Mouse (Mus musculus): ENCODE measurements around the gene Clstn1. TPM values are rescaled to one million over a fixed set of nuclear protein-coding genes. Genes with fewer than 3 reads are reported as not detected.

Gene Clstn1
- 147 and 154 TPM in 2 replicates for polyA plus RNA-seq (2014; fragmentation: Nextera tagmentation; extraction: Ambion mirVana)

GRCm38 (mm10) chr4:149586044-149586782 is at the start of gene Clstn1:
Gene Clstn1 (plus strand): TSS chr4:149586468.
- peak within 1 kb of the TSS; percentile 95 for H3K4me3 ChIP-seq (replicated peaks; ENCODE audit: low read length)
- DNase-seq (ENCODE audit: low spot score) (peak; percentile 85), ATAC-seq (ENCODE audit: low FRiP score) (peak; percentile 85)
- H3K36me3 ChIP-seq (replicated peaks; ENCODE audit: control insufficient read depth, insufficient read depth): no peaks in the 10 kb centered on the region
- H3K4me2 ChIP-seq (replicated peaks): peak within 1 kb of the TSS; percentile 97
- H3K27ac ChIP-seq: peak within 1 kb of the TSS; percentile 92
- no peaks in the 10 kb centered on the region for H3K27me3 ChIP-seq (ENCODE audit: control insufficient read depth, insufficient read depth, low read length)
- H3K9ac ChIP-seq: peak within 1 kb of the TSS; percentile 96
- WGBS: under 1% methylated on average over 72 of the region's 103 CpGs
- peaks cover 15% of the 10 kb centered on the region for H3K4me1 ChIP-seq (replicated peaks; ENCODE audit: control insufficient read depth, insufficient read depth, low read length)
- H3K9me3 ChIP-seq (ENCODE audit: control insufficient read depth, low read length): no peaks in the 10 kb centered on the region

DNA sequence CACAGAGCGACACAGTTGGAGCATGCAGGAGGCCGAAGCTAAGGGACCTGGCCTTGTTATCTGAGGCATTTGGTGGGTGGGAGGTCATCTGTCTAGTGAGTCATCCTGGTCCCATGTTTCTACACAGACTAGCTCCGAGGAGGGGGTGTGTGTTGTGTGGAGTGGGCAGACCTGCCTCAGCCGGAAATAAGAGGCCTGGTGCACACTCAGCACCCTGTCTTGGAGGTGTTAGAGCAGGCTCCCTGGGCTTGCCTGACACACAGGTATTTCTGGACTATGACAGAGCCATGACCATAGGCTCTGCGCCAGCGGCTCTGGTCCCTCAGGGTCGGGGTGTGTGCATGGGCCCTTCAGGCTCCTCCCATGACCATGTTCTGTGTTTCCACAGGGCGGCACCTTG is 46.8 kb upstream of the Clstn1 start:
- ATAC-seq (ENCODE audit: low FRiP score) (no peak), DNase-seq (ENCODE audit: low spot score) (no peak)
- H3K4me3 ChIP-seq (replicated peaks; ENCODE audit: low read length): no peak overlapping the region
- H3K27ac ChIP-seq: no peak overlapping the region
- H3K27me3 ChIP-seq (ENCODE audit: control insufficient read depth, insufficient read depth, low read length): no peaks in the 10 kb centered on the region
- H3K9ac ChIP-seq: no peak overlapping the region; the same call in 1 of the 2 replicates
- no peaks in the 10 kb centered on the region for H3K9me3 ChIP-seq (ENCODE audit: control insufficient read depth, low read length)
- H3K36me3 ChIP-seq (replicated peaks; ENCODE audit: control insufficient read depth, insufficient read depth): peaks cover 8% of the 10 kb centered on the region; the same call in 1 of the 2 replicates
- peaks cover 4% of the 10 kb centered on the region; the same call in 1 of the 2 replicates for H3K4me1 ChIP-seq (replicated peaks; ENCODE audit: control insufficient read depth, insufficient read depth, low read length)
- 88% methylated on average over 8 of the region's 8 CpGs for WGBS
- no peak overlapping the region for H3K4me2 ChIP-seq (replicated peaks)

- H3K9ac ChIP-seq: no peak overlapping the region
- 68% methylated on average over 5 of the region's 5 CpGs for WGBS
- H3K4me1 ChIP-seq (replicated peaks; ENCODE audit: control insufficient read depth, insufficient read depth, low read length): peaks cover 4% of the 10 kb centered on the region; the same call in 1 of the 2 replicates
- no peak overlapping the region for H3K4me2 ChIP-seq (replicated peaks)
- no peak for DNase-seq (ENCODE audit: low spot score)
- no peak for ATAC-seq (ENCODE audit: low FRiP score)
- H3K4me3 ChIP-seq (replicated peaks; ENCODE audit: low read length): no peak overlapping the region
- H3K27ac ChIP-seq: no peak overlapping the region
- no peaks in the 10 kb centered on the region for H3K9me3 ChIP-seq (ENCODE audit: control insufficient read depth, low read length)
- H3K27me3 ChIP-seq (ENCODE audit: control insufficient read depth, insufficient read depth, low read length): no peaks in the 10 kb centered on the region
- H3K36me3 ChIP-seq (replicated peaks; ENCODE audit: control insufficient read depth, insufficient read depth): peaks cover 26% of the 10 kb centered on the region
These were observed 44.3 kb upstream of the Clstn1 start for GRCm38 (mm10) chr4:149541935-149542334.

DNA sequence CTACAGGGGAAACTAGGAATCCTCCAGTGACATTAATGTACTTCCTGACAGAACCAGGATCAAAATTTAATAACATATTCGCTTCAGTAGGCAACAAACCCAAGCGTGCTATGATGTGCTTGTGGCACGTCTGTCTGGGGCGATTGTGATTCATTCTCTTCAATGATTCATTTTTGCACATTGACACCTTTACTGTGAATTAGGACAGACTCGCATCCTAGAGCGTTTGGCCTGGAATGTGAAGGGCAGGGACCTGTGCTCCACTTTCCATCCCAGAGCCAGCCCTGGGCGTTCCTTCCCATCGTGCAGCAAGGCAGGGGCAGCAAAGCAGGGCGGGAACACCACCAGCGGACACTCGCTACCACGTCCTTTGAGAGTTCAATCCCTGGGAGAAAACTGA is 43.8 kb upstream of the Clstn1 start:
- Histone ChIP-seq H3K36me3 (replicated peaks; ENCODE audit: control insufficient read depth, insufficient read depth) (peaks cover 30% of the 10 kb centered on the region), H3K4me3 (replicated peaks; ENCODE audit: low read length) (no peak overlapping the region), H3K4me1 (replicated peaks; ENCODE audit: control insufficient read depth, insufficient read depth, low read length) (peaks cover 4% of the 10 kb centered on the region; the same call in 1 of the 2 replicates), H3K27me3 (ENCODE audit: control insufficient read depth, insufficient read depth, low read length) (no peaks in the 10 kb centered on the region), H3K9ac (no peak overlapping the region), H3K4me2 (replicated peaks) (no peak overlapping the region), H3K9me3 (ENCODE audit: control insufficient read depth, low read length) (no peaks in the 10 kb centered on the region), H3K27ac (no peak overlapping the region)
- ATAC-seq (ENCODE audit: low FRiP score): no peak
- WGBS: 72% methylated on average over 12 of the region's 12 CpGs
- DNase-seq (ENCODE audit: low spot score): no peak

DNA sequence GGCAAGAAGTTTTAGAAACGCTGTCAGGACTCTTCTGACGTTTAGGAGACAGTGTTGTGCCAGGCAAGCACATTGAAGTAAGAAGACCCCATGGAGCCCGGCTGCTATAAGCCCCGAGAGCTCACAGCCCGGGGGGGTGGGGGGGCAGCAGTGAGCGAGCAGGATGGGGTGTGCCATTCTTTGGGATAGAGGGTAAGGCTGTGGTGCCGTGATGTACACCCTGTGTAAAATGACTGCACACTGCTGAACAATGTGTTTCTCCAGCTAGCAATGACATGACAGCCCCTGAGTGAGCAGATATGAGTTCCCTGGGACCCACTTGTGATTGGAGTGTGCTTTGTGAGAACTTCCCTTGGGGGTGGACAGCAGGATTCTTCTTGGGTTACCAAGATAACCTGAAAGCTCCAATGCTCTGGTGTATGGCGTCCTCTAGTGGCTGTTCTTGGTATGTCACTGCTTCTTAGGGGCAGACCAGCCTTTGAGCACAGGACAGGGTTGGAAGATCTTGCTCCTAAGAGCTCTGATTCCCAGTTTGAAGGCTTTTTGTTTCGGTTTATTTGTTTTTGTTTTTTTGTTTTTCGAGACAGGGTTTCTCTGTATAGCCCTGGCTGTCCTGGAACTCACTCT is 43.2 kb upstream of the Clstn1 start:
- Histone ChIP-seq H3K9ac (no peak overlapping the region), H3K36me3 (replicated peaks; ENCODE audit: control insufficient read depth, insufficient read depth) (peaks cover 36% of the 10 kb centered on the region), H3K27me3 (ENCODE audit: control insufficient read depth, insufficient read depth, low read length) (no peaks in the 10 kb centered on the region), H3K4me2 (replicated peaks) (no peak overlapping the region), H3K27ac (no peak overlapping the region), H3K9me3 (ENCODE audit: control insufficient read depth, low read length) (no peaks in the 10 kb centered on the region), H3K4me3 (replicated peaks; ENCODE audit: low read length) (no peak overlapping the region), H3K4me1 (replicated peaks; ENCODE audit: control insufficient read depth, insufficient read depth, low read length) (peaks cover 4% of the 10 kb centered on the region; the same call in 1 of the 2 replicates)
- WGBS: 44% methylated on average over 10 of the region's 10 CpGs
- ATAC-seq (ENCODE audit: low FRiP score) (peak; percentile 21; the same call in 1 of the 2 replicates), DNase-seq (ENCODE audit: low spot score) (peak; percentile 97)

- Histone ChIP-seq H3K27me3 (ENCODE audit: control insufficient read depth, insufficient read depth, low read length) (no peaks in the 10 kb centered on the region), H3K36me3 (replicated peaks; ENCODE audit: control insufficient read depth, insufficient read depth) (peaks cover 40% of the 10 kb centered on the region), H3K4me2 (replicated peaks) (no peak overlapping the region), H3K4me1 (replicated peaks; ENCODE audit: control insufficient read depth, insufficient read depth, low read length) (peaks cover 4% of the 10 kb centered on the region; the same call in 1 of the 2 replicates), H3K27ac (no peak overlapping the region), H3K4me3 (replicated peaks; ENCODE audit: low read length) (no peak overlapping the region), H3K9ac (no peak overlapping the region), H3K9me3 (ENCODE audit: control insufficient read depth, low read length) (no peaks in the 10 kb centered on the region)
- DNase-seq (ENCODE audit: low spot score) (no peak), ATAC-seq (ENCODE audit: low FRiP score) (no peak)
- WGBS: 87% methylated on average over 8 of the region's 8 CpGs
These were observed 41.4 kb upstream of the Clstn1 start for GRCm38 (mm10) chr4:149544892-149545291.

GRCm38 (mm10) chr4:149546797-149547444 is 39.3 kb upstream of the Clstn1 start:
- WGBS: 86% methylated on average over 9 of the region's 9 CpGs
- Histone ChIP-seq H3K27ac (no peak overlapping the region), H3K9me3 (ENCODE audit: control insufficient read depth, low read length) (no peaks in the 10 kb centered on the region), H3K4me2 (replicated peaks) (no peak overlapping the region), H3K27me3 (ENCODE audit: control insufficient read depth, insufficient read depth, low read length) (no peaks in the 10 kb centered on the region), H3K9ac (no peak overlapping the region), H3K4me3 (replicated peaks; ENCODE audit: low read length) (no peak overlapping the region), H3K4me1 (replicated peaks; ENCODE audit: control insufficient read depth, insufficient read depth, low read length) (peaks cover 4% of the 10 kb centered on the region; the same call in 1 of the 2 replicates), H3K36me3 (replicated peaks; ENCODE audit: control insufficient read depth, insufficient read depth) (peaks cover 40% of the 10 kb centered on the region)
- no peak for DNase-seq (ENCODE audit: low spot score)
- no peak for ATAC-seq (ENCODE audit: low FRiP score)

- H3K27me3 ChIP-seq (ENCODE audit: control insufficient read depth, insufficient read depth, low read length): no peaks in the 10 kb centered on the region
- ATAC-seq (ENCODE audit: low FRiP score): no peak
- 87% methylated on average over 6 of the region's 6 CpGs for WGBS
- no peak overlapping the region for H3K4me3 ChIP-seq (replicated peaks; ENCODE audit: low read length)
- H3K27ac ChIP-seq: no peak overlapping the region
- H3K36me3 ChIP-seq (replicated peaks; ENCODE audit: control insufficient read depth, insufficient read depth): peaks cover 40% of the 10 kb centered on the region
- no peaks in the 10 kb centered on the region for H3K9me3 ChIP-seq (ENCODE audit: control insufficient read depth, low read length)
- no peak overlapping the region for H3K4me2 ChIP-seq (replicated peaks)
- no peak for DNase-seq (ENCODE audit: low spot score)
- peaks cover 4% of the 10 kb centered on the region; the same call in 1 of the 2 replicates for H3K4me1 ChIP-seq (replicated peaks; ENCODE audit: control insufficient read depth, insufficient read depth, low read length)
- no peak overlapping the region for H3K9ac ChIP-seq
These were observed 38.7 kb upstream of the Clstn1 start for GRCm38 (mm10) chr4:149547523-149547922.
